Mouse (Mus musculus) Patski (cell line): ENCODE data around the gene Lzts2. TPM values are rescaled to one million over a fixed set of nuclear protein-coding genes. Genes with fewer than 3 reads are reported as not detected.

ENCODE experiments used
- ATAC-seq: fragments of 100-300 bp; one replicate; pipeline ENCODE4 v1.8.0; 2021
- CTCF ChIA-PET: fragments of 350-600 bp; sonication (Branson Sonifier 250); formaldehyde crosslinking; loops from one replicate; lab custom pipeline; 2022; ENCODE audit warnings: inconsistent platforms; lab: Charles Lee
- POLR2A ChIA-PET: fragments of 350-600 bp; sonication (Branson Sonifier 250); formaldehyde crosslinking; loops from one replicate; lab custom pipeline; 2022; ENCODE audit warnings: antibody characterized with exemption, inconsistent platforms; lab: Charles Lee
- DNase-seq: peaks from one replicate; pipeline ENCODE4 v3.0.0-alpha.2; 2011; ENCODE audit warnings: low read depth, low spot score
- H3K27me3 ChIP-seq: fragments of 371-371 bp; one replicate; pipeline ENCODE4 v1.5.1; 2021
- CTCF ChIP-seq: fragments of 100-300 bp; IDR thresholded peaks from one replicate; pipeline ENCODE4 v1.5.1; 2021
- in situ Hi-C: fragments of 300-500 bp; cut with MboI; formaldehyde crosslinking; loops from 3 replicates; pipeline ENCODE4 v1.11.1; 2018; ENCODE audit warnings: low pct_unique_long_range_greater_than_20kb, mixed read lengths
- polyA plus RNA-seq: library from polyadenylated mRNA; unstranded; gene quantifications from one replicate; pipeline ENCODE4 v1.2.3, GENCODE M21; 2021

Gene Lzts2
- 114 TPM for polyA plus RNA-seq

DNA sequence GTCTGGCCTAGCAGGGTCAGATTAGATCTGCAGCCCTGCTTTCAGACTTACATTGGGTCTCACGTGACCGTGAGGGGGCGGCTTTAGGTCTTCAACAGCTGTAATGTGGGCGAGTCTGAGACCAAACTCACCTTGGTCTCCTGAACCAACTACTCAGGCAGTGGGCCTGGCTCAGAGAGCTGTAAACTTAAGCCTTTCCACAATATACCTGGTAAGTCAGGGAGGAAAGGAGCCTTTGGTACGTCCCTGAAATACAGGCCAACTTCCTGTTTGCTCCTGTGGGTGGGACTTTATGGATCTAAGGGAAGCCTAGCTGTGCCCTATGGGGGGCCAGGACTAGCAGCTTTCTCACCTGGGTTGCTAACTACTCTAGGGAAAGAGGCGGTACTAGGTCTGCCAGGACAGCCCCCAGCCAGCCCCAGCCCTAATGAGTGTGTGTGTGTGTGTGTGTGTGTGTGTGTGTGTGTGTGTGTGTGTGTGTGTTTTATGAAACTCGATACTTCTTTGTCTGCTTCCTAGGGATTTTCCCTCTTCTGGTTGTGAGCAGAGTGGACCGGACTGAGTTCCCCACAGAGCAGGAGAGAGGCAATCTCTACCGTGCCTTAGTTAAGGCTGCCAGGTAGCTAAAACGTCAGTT lies at the start of gene Lzts2:
Gene Lzts2, plus strand, starts transcription at position 80 of the 637 bp plus-strand sequence.
- TF ChIP-seq CTCF, result no peak
- POLR2A ChIA-PET, result interaction anchor here (0.6 to 5.5 kb wide), 10 partner anchors 7 to 1435 kb away, joined by 3 to 31 read pairs (median 4); partner anchors contain the start of gene Sfxn3
- no peak for DNase-seq

DNA sequence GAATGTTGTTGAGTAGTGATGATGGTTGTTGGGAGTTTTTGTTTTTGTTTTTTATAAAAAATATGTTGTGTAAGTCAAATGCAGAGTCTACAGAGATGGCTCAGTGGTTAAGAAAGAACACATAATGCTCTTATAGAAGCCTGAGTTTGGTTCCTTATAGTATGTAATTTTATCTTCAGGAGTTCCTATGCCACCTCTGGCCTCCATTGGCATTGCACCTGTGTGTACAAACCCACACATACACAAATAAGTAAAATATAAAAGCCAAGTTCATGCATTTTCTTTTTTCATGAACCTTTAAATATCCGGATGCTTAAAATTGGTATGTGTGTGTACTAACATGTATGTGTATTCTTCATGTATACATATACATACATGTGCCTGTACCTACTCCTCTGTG lies 48.2 kb upstream of the Lzts2 start:
- no peaks in the 10 kb centered on the region for H3K27me3 ChIP-seq
- TF ChIP-seq CTCF, result peak; percentile 22
- ATAC-seq (no peak), DNase-seq (no peak)
- in situ Hi-C loops, result no loop called here
- ChIA-PET POLR2A (interaction anchor here (1.6 kb wide), 1 partner anchor 18 kb away, joined by 3 read pairs; no protein-coding TSS in a partner anchor), CTCF (interaction anchor here (0.9 kb wide), 1 partner anchor 20 kb away, joined by 3 read pairs; no protein-coding TSS in a partner anchor)

More for the DNA sequence above, at the start of gene Lzts2:
- CTCF ChIA-PET, result interaction anchor here (1.3 to 14.5 kb wide), 5 partner anchors 9 to 62 kb away, joined by 5 to 188 read pairs (median 16); partner anchors contain the start of genes Sfxn3 and Twnk
- H3K27me3 ChIP-seq, result no peaks in the 10 kb centered on the region
- in situ Hi-C loops, result no loop called here
- no peak for ATAC-seq

DNA sequence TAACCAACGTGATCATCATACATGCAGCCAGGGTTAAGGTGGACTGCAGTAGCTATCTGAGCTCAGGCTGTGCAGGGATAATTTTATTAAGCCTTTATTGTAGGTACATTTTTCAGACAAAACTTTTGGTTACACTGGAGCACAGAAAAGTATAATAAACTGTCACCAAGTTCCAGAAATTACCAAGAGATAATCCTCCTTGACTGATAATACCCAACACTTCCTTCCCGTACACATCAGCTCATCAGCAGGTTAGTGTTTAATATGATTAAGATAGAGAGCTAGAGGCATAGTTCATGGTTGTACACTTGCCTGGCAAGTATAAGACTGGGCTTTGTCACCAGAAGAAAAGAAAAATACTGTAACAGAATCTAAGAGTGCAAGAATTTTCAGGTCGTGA lies 45.9 kb upstream of the Lzts2 start:
- no peak for TF ChIP-seq CTCF
- ATAC-seq (no peak), DNase-seq (no peak)
- POLR2A ChIA-PET, result interaction anchor here (1.4 kb wide), 1 partner anchor 10 kb away, joined by 4 read pairs; no protein-coding TSS in a partner anchor
- no peaks in the 10 kb centered on the region for H3K27me3 ChIP-seq
- in situ Hi-C loops, result no loop called here
- CTCF ChIA-PET, result interaction anchor here (1.7 kb wide), 1 partner anchor 14 kb away, joined by 5 read pairs; no protein-coding TSS in a partner anchor

DNA sequence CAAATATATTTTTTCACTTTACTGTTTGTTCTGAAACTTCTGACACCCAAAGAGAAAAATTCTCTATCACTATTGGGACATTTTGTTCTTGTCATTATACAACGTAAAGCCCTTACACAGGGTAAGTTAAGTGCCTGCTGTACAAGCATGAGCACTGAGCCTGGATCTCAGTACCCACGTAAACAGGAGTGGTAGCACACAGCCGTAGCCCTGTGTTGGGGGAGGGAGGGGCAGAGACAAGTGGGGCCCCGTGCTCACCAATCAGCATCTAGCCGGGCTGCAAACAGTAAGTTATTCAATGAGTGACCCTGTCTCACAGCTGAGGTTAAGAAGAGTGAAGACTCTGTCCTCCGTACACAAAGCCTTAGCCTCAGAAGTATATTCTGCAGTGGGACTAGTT lies 37.6 kb upstream of the Lzts2 start:
- ChIA-PET CTCF (no interaction called here), POLR2A (interaction anchor here (1.5 kb wide), 1 partner anchor 8 kb away, joined by 3 read pairs; no protein-coding TSS in a partner anchor)
- ATAC-seq (no peak), DNase-seq (no peak)
- in situ Hi-C loops, result no loop called here
- H3K27me3 ChIP-seq, result no peaks in the 10 kb centered on the region
- TF ChIP-seq CTCF, result no peak

DNA sequence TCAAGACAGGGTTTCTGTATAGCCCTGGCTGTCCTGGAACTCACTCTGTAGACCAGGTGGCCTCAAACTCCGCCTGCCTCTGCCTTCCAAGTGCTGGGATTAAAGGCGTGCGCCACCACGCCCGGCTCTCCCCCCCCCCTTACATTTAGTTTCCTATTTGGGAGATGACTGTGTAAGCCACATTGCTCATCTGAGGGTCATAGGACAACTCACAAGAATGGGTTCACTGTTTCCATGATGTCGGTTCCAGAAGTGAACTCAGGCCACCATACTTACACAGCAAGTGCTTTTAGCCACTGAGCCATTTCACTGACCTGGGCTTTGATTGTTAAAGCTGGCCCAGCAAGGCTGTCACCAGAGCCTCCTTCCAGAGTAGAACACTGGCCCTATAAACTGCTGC lies 37.1 kb upstream of the Lzts2 start:
- TF ChIP-seq CTCF, result no peak
- no peaks in the 10 kb centered on the region for H3K27me3 ChIP-seq
- CTCF ChIA-PET, result no interaction called here
- ATAC-seq, result no peak
- in situ Hi-C loops, result no loop called here
- DNase-seq, result no peak
- POLR2A ChIA-PET, result no interaction called here

DNA sequence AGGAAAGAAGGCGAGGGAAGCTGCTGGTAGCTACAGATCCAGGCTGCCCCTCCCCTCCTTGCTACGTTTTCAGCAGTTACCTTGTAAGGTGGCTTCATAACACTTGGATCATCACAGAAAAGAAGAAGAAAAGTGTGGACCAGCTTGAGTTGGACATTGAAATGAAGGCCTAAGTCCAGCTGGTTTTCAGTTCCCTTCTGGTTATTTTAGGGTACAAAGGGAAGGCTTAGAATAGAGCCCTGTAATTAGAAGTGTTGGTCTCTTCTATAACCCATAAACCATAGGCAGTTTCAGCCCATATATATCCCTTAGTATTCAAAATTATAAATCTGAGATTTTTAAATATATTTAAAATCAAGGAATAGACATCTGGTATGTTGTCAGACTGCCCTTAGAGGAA lies 33.4 kb upstream of the Lzts2 start:
- DNase-seq (no peak), ATAC-seq (no peak)
- H3K27me3 ChIP-seq, result no peaks in the 10 kb centered on the region
- in situ Hi-C loops, result no loop called here
- POLR2A ChIA-PET, result interaction anchor here (1.2 kb wide), 1 partner anchor 9 kb away, joined by 3 read pairs; no protein-coding TSS in a partner anchor
- CTCF ChIA-PET, result interaction anchor here (1.1 to 2.7 kb wide), 4 partner anchors 10 to 50 kb away, joined by 3 to 10 read pairs (median 3); no protein-coding TSS in a partner anchor
- no peak for TF ChIP-seq CTCF

DNA sequence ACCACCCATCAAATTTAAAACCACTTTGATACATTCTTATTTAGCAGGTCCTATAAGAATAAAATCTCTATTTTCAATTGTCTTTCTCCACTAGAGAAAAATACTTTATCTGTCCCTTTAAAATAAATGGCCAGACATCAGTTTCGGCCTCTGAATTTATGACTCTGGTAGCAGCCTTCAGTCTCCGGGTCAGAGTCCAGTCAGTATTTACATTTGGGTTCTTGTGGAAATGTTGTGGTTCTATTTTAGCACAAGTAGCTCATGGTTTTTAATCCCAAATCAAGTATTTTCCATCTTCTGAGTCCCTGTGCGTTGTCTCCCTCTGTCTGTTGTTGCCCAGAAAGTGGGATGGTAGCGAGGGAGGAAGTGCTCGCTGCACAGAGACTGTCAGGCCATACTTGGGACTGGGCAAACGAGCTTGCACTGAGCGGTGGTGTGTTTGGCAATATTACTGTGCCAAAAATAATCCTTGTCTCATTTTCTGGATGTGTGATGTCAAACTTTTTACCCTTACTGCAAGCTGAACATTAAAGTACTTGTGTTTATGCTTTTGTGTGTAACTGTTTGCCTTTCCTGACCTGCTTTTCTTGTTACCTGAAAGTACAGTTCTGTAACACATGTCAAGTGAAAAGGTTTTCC lies 31.6 kb upstream of the Lzts2 start:
- H3K27me3 ChIP-seq, result no peaks in the 10 kb centered on the region
- POLR2A ChIA-PET, result interaction anchor here (0.5 to 0.7 kb wide), 2 partner anchors 471 to 1653 kb away, joined by 3 to 5 read pairs; no protein-coding TSS in a partner anchor
- DNase-seq, result no peak
- TF ChIP-seq CTCF, result no peak
- in situ Hi-C loops, result no loop called here
- no peak for ATAC-seq
- CTCF ChIA-PET, result interaction anchor here (0.8 to 2.7 kb wide), 4 partner anchors 11 to 48 kb away, joined by 3 to 10 read pairs (median 4); no protein-coding TSS in a partner anchor

DNA sequence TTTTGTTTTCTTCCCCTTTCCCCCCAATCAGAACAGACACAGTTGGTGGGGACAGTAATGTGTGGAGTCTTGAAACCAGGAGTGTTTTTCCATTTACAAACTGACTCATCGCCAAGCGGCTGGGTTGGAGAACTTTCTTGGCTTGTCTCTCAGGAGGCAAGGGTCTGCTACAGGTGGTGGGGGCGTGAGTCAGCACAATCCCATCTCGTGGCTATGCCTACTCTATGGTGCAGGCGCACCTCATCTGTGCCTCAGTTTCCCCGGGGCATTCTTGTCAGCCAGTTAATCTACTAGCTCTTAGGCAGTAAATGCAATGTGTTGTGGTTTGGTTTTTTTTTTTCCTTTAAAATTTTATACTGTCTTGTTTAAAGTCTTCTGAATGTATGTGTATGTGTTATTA lies 30.8 kb upstream of the Lzts2 start:
- ChIA-PET POLR2A (interaction anchor here (0.5 kb wide), 1 partner anchor 51 kb away, joined by 3 read pairs; no protein-coding TSS in a partner anchor), CTCF (interaction anchor here (1.2 to 2.1 kb wide), 2 partner anchors 15 to 30 kb away, joined by 4 to 5 read pairs; no protein-coding TSS in a partner anchor)
- ATAC-seq (no peak), DNase-seq (no peak)
- in situ Hi-C loops, result no loop called here
- no peaks in the 10 kb centered on the region for H3K27me3 ChIP-seq
- TF ChIP-seq CTCF, result no peak

DNA sequence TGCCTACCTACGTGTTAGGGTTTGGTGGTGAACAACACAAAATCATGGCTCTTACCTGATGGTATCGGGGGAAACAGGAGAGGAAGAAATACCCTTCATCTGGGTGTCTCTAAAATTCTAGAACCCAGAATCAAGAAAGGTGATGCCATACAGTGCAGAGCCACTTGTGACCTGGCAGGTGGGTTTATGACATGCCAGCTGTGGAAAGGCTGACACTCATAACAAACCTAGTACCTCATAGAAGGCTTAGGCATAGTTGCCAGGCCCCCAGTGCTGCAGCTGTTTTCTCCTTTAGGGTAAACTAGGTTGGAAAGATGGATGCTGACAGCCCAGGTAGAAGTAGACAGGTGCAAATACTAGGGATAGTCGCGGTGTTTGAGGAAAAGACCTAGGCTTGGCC lies 29.8 kb upstream of the Lzts2 start:
- no peak for TF ChIP-seq CTCF
- CTCF ChIA-PET, result interaction anchor here (1.4 kb wide), 1 partner anchor 47 kb away, joined by 4 read pairs; no protein-coding TSS in a partner anchor
- H3K27me3 ChIP-seq, result no peaks in the 10 kb centered on the region
- ATAC-seq (no peak), DNase-seq (no peak)
- POLR2A ChIA-PET, result interaction anchor here (1.3 kb wide), 1 partner anchor 8 kb away, joined by 3 read pairs; no protein-coding TSS in a partner anchor
- in situ Hi-C loops, result no loop called here
